Mouse (Mus musculus) liver, embryonic 14.5 days (tissue): ENCODE data around the gene Cysrt1. TPM values are rescaled to one million over a fixed set of nuclear protein-coding genes. Genes with fewer than 3 reads are reported as not detected.

Experiments used
- ATAC-seq: fragments of 200-750 bp; cut with Nextera tagmentation; 2 replicates; pipeline ENCODE4 v1.8.0; 2017; ENCODE audit warnings: moderate number of reproducible peaks, mild to moderate bottlenecking, moderate library complexity; ENCODE audit not compliant: insufficient read depth
- DNase-seq, 3 experiments: peaks; one replicate each; pipeline ENCODE4 v3.0.0-alpha.2; 2012 to 2013; ENCODE audit warnings: low read depth in 3 of 3, low spot score in 3 of 3
- H3K27ac ChIP-seq: fragments of 300-500 bp; sonication (generic); 2 replicates; pipeline ENCODE4 v1.5.1; 2014; ENCODE audit warnings: moderate library complexity, mild to moderate bottlenecking, control low read depth, inconsistent platforms
- H3K27me3 ChIP-seq: fragments of 300-500 bp; sonication (generic); 2 replicates; pipeline ENCODE4 v1.6.1; 2014; ENCODE audit warnings: mild to moderate bottlenecking, low read length, moderate library complexity; ENCODE audit not compliant: control insufficient read depth, insufficient read depth
- H3K36me3 ChIP-seq: fragments of 300-500 bp; sonication (generic); replicated peaks from 2 replicates; pipeline ENCODE4 v1.6.1; 2014; ENCODE audit warnings: low read depth; ENCODE audit not compliant: control insufficient read depth, insufficient read depth
- H3K4me1 ChIP-seq, 2 experiments: fragments of 200-500 bp in 1 of 2; fragments of 300-500 bp in 1 of 2; sonication (generic) in 1 of 2; replicated peaks; 2 replicates each; pipeline ENCODE4 v1.6.1; 2012 to 2014; ENCODE audit warnings: antibody characterized with exemption in 1 of 2, inconsistent platforms in 1 of 2, low read length in 1 of 2; ENCODE audit not compliant: control insufficient read depth in 2 of 2, insufficient read depth in 2 of 2
- H3K4me2 ChIP-seq: fragments of 300-500 bp; sonication (generic); 2 replicates; pipeline ENCODE4 v1.6.1; 2014; ENCODE audit warnings: low read depth, mild to moderate bottlenecking, control low read depth, moderate library complexity
- H3K4me3 ChIP-seq, 2 experiments: fragments of 200-500 bp in 1 of 2; fragments of 300-500 bp in 1 of 2; sonication (generic) in 1 of 2; 2 replicates each; pipeline ENCODE4 v1.5.1; 2012 to 2014; ENCODE audit warnings: low read depth in 2 of 2, low read length in 2 of 2, mild to moderate bottlenecking in 2 of 2, control low read depth in 1 of 2, inconsistent platforms in 1 of 2, moderate library complexity in 1 of 2; ENCODE audit not compliant: insufficient read depth in 1 of 2
- H3K9ac ChIP-seq: fragments of 300-500 bp; sonication (generic); replicated peaks from 2 replicates; pipeline ENCODE4 v1.6.1; 2014; ENCODE audit warnings: mild to moderate bottlenecking, control low read depth, moderate library complexity
- H3K9me3 ChIP-seq: fragments of 300-500 bp; sonication (generic); 2 replicates; pipeline ENCODE4 v1.6.1; 2016; ENCODE audit warnings: low read length, mixed read lengths; ENCODE audit not compliant: control insufficient read depth
- CTCF ChIP-seq: IDR thresholded peaks from 2 replicates; pipeline ENCODE4 v1.5.1; 2016; ENCODE audit warnings: antibody characterized with exemption, low read depth, control low read depth
- EP300 ChIP-seq: IDR thresholded peaks from 2 replicates; pipeline ENCODE4 v1.6.1; 2016; ENCODE audit warnings: antibody characterized with exemption, low read depth
- WGBS: fragments of 180-500 bp; shearing (Covaris S2); extraction: QIAGEN DNeasy Blood & Tissue Kit; methylation state at CpG from one replicate; pipeline ENCODE4 v1.1.7; 2014; ENCODE audit not compliant: insufficient replicate concordance; 5-methylcytosine and 5-hydroxymethylcytosine counted together
- polyA plus RNA-seq, 2 experiments: library from polyadenylated mRNA; depleted of rRNA in 1 of 2; stranded (reverse) in 1 of 2; unstranded in 1 of 2; fragments of >200 nt; fragmentation: Nextera tagmentation in 1 of 2; extraction: Ambion mirVana in 1 of 2; gene quantifications; 2 replicates each; pipeline versions ENCODE4 v1.2.1 to v1.2.3; 2012 to 2014

The Cysrt1 gene
- polyA plus RNA-seq, 2 experiments = not detected

DNA sequence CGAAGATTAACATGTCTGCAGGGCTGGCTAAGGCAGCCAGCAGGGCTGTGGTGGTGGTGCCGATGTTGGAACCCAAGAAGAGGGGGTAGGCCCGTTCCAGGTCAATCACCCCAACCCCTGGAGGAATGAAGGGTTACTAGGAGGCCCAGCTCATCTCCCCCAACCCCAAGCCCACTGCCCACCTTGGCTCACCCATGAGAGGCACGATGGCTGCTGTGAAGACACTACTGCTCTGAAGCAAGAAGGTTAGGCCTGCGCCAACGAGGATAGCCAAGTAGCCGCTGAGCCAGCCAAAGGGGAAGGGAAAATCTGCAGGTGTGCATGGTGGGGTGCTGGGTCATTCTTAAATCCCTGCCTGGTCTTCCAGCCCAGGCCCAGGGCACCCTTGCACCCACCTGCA, 11.7 kb downstream of the Cysrt1 start:
- no peak for ATAC-seq
- Histone ChIP-seq H3K27me3 (no peaks in the 10 kb centered on the region), H3K4me3 (no peak overlapping the region), H3K27ac (no peak overlapping the region), H3K4me1 (peaks cover 4 to 7% of the 10 kb centered on the region in 2 experiments), H3K4me2 (no peak overlapping the region), H3K36me3 (no peaks in the 10 kb centered on the region), H3K9me3 (no peaks in the 10 kb centered on the region), H3K9ac (no peak overlapping the region)
- WGBS = 72% methylated on average over 7 of the region's 7 CpGs
- DNase-seq = no peak
- TF ChIP-seq EP300 (no peak), CTCF (no peak)

DNA sequence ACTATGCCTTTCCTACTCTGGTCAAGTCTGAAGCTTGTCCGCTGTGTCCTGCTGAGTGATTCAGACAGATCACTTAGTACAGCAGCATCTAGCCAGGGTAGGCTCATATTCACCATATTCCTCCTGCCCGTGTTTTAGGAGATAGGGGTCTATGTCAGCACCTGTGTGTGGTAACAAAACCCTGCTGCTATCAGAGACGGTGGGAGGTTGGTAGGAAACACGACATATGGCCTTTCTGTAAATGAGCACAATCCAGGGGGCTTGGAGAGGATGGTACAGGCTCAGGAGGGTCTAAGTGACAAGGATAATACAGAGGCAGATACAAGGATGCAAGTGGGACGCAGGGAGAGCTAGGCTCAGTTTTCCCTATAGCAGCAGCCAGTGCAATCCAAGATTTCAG, 12.7 kb downstream of the Cysrt1 start:
- no peak overlapping the region for H3K9ac ChIP-seq
- H3K4me1 ChIP-seq = peaks cover 5 to 9% of the 10 kb centered on the region in 2 experiments
- no peak for TF ChIP-seq EP300
- TF ChIP-seq CTCF = no peak
- ATAC-seq (no peak), DNase-seq (no peak)
- H3K4me2 ChIP-seq = no peak overlapping the region
- WGBS = 65% methylated on average over 5 of the region's 5 CpGs
- H3K4me3 ChIP-seq = no peak overlapping the region
- H3K27me3 ChIP-seq = no peaks in the 10 kb centered on the region
- no peaks in the 10 kb centered on the region for H3K36me3 ChIP-seq
- H3K9me3 ChIP-seq = no peaks in the 10 kb centered on the region
- no peak overlapping the region for H3K27ac ChIP-seq

DNA sequence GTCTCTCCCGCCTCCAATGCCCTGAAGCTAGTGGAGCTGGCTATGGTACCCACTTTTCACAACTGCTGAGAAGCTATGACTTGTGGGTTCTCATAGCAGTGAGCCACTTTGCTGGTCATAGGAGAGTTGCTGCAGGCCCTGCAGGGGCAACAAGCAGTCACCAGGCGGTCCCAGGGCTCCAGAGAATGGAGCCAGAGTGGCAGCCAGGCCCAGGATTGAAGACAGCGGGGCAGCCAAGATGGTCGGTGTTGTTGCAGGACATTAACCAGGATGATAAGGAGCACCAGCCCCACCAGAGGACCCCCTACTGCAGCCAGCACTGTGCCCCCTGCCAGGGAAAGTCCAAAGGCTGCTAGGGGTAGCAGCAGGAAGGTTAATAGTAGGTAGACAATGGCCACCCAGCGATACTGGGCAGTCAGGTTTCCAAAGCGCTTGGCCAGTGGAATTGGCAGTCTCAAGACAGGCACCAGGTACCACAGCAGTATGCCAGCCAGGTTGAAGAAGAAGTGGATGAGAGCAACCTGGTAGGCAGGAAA, 13.2 kb downstream of the Cysrt1 start:
- H3K4me3 ChIP-seq = no peak overlapping the region
- ATAC-seq (no peak), DNase-seq (no peak)
- peak overlapping the region; percentile 25; the same call in 1 of the 2 replicates for H3K9ac ChIP-seq
- H3K4me1 ChIP-seq = peaks cover 5 to 9% of the 10 kb centered on the region in 2 experiments
- H3K4me2 ChIP-seq = peak overlapping the region; percentile 52
- H3K27me3 ChIP-seq = no peaks in the 10 kb centered on the region
- 66% methylated on average over 6 of the region's 6 CpGs for WGBS
- H3K36me3 ChIP-seq = no peaks in the 10 kb centered on the region
- TF ChIP-seq EP300 = no peak
- TF ChIP-seq CTCF = no peak
- no peak overlapping the region for H3K27ac ChIP-seq
- no peaks in the 10 kb centered on the region for H3K9me3 ChIP-seq

DNA sequence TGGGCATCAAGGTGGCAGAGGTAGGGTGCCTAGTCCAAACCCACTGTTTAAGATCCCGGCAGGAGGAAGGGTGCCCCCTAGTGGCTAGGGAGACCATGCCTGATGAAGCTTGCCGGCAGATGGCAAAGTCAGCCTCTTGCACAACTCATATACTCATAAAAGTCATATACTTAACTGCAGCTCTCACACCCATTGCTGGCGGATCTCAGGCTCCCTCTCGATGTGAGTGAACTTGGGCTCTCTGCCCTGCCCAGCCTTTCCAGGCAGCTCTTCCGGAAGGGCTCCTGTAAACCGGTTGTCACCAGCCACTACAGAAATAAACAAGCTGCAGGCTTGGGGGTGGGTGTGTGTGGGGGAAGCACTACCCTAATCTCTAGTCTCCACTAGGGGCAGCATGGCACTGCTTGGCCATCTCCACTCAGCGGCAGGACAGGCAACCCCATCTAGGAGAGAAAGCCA, 13.8 kb downstream of the Cysrt1 start:
- DNase-seq (peak; percentile 73 to 81 (median 75)), ATAC-seq (no peak)
- Histone ChIP-seq H3K4me3 (peak overlapping the region; percentile 29 to 52), H3K4me1 (peaks cover 5 to 9% of the 10 kb centered on the region in 2 experiments), H3K9ac (peak overlapping the region; percentile 25), H3K27ac (peak overlapping the region; percentile 19), H3K4me2 (peak overlapping the region; percentile 52), H3K9me3 (no peaks in the 10 kb centered on the region), H3K36me3 (peaks cover 5% of the 10 kb centered on the region), H3K27me3 (no peaks in the 10 kb centered on the region)
- TF ChIP-seq CTCF (peak; percentile 90), EP300 (peak; percentile 36; the same call in 1 of the 2 replicates)
- under 1% methylated on average over 7 of the region's 7 CpGs for WGBS

DNA sequence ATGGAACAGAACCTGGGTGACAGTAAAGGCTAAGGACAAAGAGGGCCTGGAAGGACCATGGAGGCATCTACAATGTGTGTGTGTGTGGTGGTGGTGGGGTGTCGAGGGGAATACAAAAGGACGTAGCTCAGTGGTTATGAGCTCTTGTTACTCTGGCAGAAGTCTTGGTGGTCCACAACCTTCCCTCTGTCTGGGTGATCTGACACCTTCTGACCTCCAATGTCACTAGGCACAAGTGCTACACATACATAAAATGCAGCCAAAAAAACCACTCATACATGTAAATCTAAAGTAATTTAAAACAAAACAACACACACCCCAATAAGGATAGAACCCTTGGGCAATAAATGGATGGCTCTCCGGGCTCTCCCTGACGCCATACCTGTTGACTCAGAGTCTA, 14.8 kb downstream of the Cysrt1 start:
- ATAC-seq (no peak), DNase-seq (no peak)
- H3K9me3 ChIP-seq = no peaks in the 10 kb centered on the region
- WGBS = 84% methylated on average over 4 of the region's 4 CpGs
- TF ChIP-seq EP300 (no peak), CTCF (no peak)
- H3K27me3 ChIP-seq = no peaks in the 10 kb centered on the region
- peaks cover 14% of the 10 kb centered on the region for H3K36me3 ChIP-seq
- no peak overlapping the region for H3K4me2 ChIP-seq
- no peak overlapping the region for H3K4me3 ChIP-seq
- H3K27ac ChIP-seq = no peak overlapping the region
- no peak overlapping the region for H3K9ac ChIP-seq
- H3K4me1 ChIP-seq = peaks cover 5 to 13% of the 10 kb centered on the region in 2 experiments
